Mouse (Mus musculus): ENCODE results near the gene Nbeal2. TPM values are rescaled to one million over a fixed set of nuclear protein-coding genes. Genes with fewer than 3 reads are reported as not detected.
A peak's percentile ranks its signal among the peaks of the same experiment; 100 is the strongest.

Nbeal2 gene
- total and polyA plus RNA-seq, 2 experiments from 2014 or later = 4.0 to 11.5 TPM

DNA sequence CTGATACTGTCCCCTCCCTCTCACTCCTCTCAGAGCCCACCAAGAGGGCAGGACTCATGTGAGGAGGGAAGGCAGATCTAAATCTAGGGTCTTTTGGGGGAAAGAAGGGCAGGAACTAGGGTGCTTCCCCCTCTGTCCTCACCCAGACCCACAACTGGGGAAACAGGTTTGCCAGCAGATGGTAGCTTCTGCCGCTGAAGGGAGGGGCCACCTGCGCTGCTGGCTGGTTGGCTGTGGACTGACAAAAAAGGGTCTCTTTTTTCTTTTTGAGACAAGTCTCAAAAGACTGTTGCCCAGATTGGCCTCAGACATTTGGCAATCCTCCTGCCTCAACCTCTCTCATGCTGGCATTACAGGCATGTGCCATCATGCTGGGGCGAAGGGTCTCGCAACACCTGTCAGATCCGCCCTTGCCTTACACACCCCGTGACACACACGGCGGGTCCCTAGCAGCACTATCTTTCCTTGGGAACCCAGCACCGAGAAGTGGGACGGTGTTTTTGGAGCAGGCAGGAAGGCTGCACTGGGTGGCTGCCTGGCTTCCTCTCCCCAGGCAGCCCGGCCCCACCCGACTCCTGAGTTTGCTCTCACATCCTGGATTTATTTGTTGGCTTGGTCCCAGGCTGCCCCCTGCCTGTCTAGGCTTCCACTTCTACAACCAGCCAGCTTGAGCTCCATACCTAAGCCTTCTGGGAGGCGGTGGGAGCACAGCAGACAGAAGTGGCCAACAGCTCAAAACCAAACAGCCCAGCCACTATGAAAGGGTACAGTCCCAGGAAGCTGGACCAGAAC, 1.8 kb downstream of the Nbeal2 start:
- TF ChIP-seq CTCF (IDR thresholded peaks at IDR 0.05) = peak; percentile 47
- 0 out of 2 replicates have a peak overlapping the region, but pooled peaks have one; percentile 33 for H3K9ac ChIP-seq (replicated peaks; ENCODE audit: low read length, poor library complexity, severe bottlenecking)
- no peaks in the 10 kb centered on the region for H3K36me3 ChIP-seq (ENCODE audit: insufficient read depth, low read length)
- H3K4me2 ChIP-seq (ENCODE audit: low read depth, low read length, poor library complexity, severe bottlenecking) = peak overlapping the region; percentile 89
- no peaks in the 10 kb centered on the region for H3K27me3 ChIP-seq (ENCODE audit: insufficient read depth, low read length)
- 42% methylated on average over 13 of the region's 13 CpGs for WGBS
- DNase-seq (ENCODE audit: low spot score) = no peak
- peaks cover 20% of the 10 kb centered on the region for H3K4me1 ChIP-seq (ENCODE audit: insufficient read depth, low read length)
- no peak overlapping the region; the same call in 1 of the 2 replicates for H3K4me3 ChIP-seq (ENCODE audit: low read depth, low read length)
- H3K27ac ChIP-seq (ENCODE audit: low read depth, low read length) = no peak overlapping the region
- no peaks in the 10 kb centered on the region for H3K9me3 ChIP-seq (ENCODE audit: low read length)
- no peak for ATAC-seq (ENCODE audit: low FRiP score)

DNA sequence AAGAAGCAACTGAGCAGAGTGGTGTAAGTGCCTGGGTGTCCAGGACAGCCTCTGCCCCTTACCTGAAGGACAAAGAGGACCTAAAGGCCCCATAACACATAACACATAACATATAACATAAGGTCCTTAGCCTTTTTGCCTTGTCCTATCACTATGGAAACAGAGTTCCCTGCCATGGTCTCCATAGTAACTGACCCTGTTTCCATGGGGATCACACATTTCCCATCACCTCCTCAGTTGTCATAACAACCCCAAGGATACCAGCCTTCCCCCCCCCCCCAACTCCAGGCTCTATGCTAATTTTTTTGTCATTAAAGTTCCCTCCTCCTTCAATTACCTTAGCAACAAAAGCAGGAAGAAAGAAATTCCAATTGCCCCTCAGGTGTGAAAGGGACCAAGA, 4.2 kb downstream of the Nbeal2 start:
- no peak for TF ChIP-seq CTCF (IDR thresholded peaks at IDR 0.05)
- peak; percentile 73 for ATAC-seq (ENCODE audit: low FRiP score)
- H3K9ac ChIP-seq (replicated peaks; ENCODE audit: low read length, poor library complexity, severe bottlenecking) = no peak overlapping the region
- no peaks in the 10 kb centered on the region for H3K9me3 ChIP-seq (ENCODE audit: low read length)
- no peaks in the 10 kb centered on the region for H3K36me3 ChIP-seq (ENCODE audit: insufficient read depth, low read length)
- peak; percentile 70 for DNase-seq (ENCODE audit: low spot score)
- H3K27ac ChIP-seq (ENCODE audit: low read depth, low read length) = peak overlapping the region; percentile 64
- H3K4me1 ChIP-seq (ENCODE audit: insufficient read depth, low read length) = peaks cover 16% of the 10 kb centered on the region
- H3K27me3 ChIP-seq (ENCODE audit: insufficient read depth, low read length) = no peaks in the 10 kb centered on the region
- H3K4me2 ChIP-seq (ENCODE audit: low read depth, low read length, poor library complexity, severe bottlenecking) = 0 out of 2 replicates have a peak overlapping the region, but pooled peaks have one; percentile 18
- H3K4me3 ChIP-seq (ENCODE audit: low read depth, low read length) = no peak overlapping the region

DNA sequence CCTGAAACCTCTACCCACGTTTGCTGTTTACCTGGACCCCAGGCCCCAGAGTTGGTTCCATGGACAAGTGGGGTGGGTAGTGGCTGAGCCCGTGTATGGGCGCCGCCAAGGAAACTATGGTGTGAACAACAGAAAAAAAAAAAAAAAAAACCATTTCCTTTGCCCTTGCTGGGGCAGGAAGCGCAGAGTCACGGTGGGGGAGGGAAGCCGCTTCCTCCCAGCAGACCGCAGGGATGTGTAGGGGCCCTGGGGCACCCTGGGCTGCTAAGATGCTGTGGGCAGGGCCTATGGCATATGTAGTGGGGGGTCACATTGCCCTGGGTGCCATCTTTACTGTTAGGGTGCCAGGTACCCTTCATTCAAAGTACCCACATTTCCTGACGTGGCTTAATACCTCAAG, 8.7 kb downstream of the Nbeal2 start:
- Histone ChIP-seq H3K9me3 (ENCODE audit: low read length) (no peaks in the 10 kb centered on the region), H3K27me3 (ENCODE audit: insufficient read depth, low read length) (no peaks in the 10 kb centered on the region), H3K27ac (ENCODE audit: low read depth, low read length) (no peak overlapping the region), H3K36me3 (ENCODE audit: insufficient read depth, low read length) (no peaks in the 10 kb centered on the region), H3K4me3 (ENCODE audit: low read depth, low read length) (no peak overlapping the region), H3K9ac (replicated peaks; ENCODE audit: low read length, poor library complexity, severe bottlenecking) (no peak overlapping the region), H3K4me2 (ENCODE audit: low read depth, low read length, poor library complexity, severe bottlenecking) (no peak overlapping the region), H3K4me1 (ENCODE audit: insufficient read depth, low read length) (peaks cover 6% of the 10 kb centered on the region)
- WGBS = 86% methylated on average over 9 of the region's 9 CpGs
- no peak for TF ChIP-seq CTCF (IDR thresholded peaks at IDR 0.05)
- no peak for DNase-seq (ENCODE audit: low spot score)
- no peak for ATAC-seq (ENCODE audit: low FRiP score)

DNA sequence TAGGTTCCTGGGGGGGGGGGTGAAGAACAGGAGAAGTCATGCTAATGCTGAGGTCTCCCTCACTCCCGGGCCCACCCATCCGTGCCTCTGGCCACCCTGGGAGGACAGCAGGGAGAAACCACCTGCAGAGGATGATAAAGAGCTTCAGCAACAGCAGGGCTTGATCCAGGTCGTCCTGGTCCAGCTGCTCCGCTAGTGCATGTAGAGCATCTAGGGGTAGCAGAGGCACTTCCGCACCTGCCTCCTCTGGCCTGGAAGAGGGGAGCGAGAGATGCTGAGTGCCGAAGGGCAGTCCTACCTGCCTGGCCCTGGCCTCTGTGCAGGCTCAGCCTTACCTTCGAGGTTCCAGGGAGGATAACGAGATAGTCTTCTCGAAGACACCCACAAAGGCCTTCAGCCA, 9.7 kb downstream of the Nbeal2 start:
- Histone ChIP-seq H3K27ac (ENCODE audit: low read depth, low read length) (no peak overlapping the region), H3K4me1 (ENCODE audit: insufficient read depth, low read length) (peaks cover 2% of the 10 kb centered on the region), H3K9ac (replicated peaks; ENCODE audit: low read length, poor library complexity, severe bottlenecking) (no peak overlapping the region), H3K36me3 (ENCODE audit: insufficient read depth, low read length) (no peaks in the 10 kb centered on the region), H3K4me2 (ENCODE audit: low read depth, low read length, poor library complexity, severe bottlenecking) (no peak overlapping the region), H3K9me3 (ENCODE audit: low read length) (no peaks in the 10 kb centered on the region), H3K4me3 (ENCODE audit: low read depth, low read length) (no peak overlapping the region), H3K27me3 (ENCODE audit: insufficient read depth, low read length) (no peaks in the 10 kb centered on the region)
- DNase-seq (ENCODE audit: low spot score) (no peak), ATAC-seq (ENCODE audit: low FRiP score) (no peak)
- WGBS = 85% methylated on average over 10 of the region's 10 CpGs
- no peak for TF ChIP-seq CTCF (IDR thresholded peaks at IDR 0.05)

DNA sequence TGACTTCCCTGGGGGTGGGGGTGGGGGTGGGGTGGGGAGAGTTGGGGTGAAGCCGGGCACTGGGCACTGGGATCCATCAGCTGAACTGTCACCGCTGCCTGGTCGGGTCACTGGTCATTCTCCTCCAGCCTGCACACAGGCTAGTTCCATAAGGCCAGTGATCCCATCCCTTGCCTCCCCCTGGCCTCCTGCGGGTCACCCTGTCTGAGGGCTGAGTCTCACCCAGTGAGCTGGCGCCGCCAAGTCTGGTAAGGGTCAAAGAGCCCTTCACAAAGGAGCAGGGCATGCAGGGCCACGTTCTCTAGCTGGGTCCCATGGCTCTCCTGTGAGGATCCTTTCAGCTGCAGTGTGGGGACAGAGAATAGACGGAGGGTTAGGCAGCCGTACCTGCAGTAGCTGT, 10.2 kb downstream of the Nbeal2 start:
- DNase-seq (ENCODE audit: low spot score) = no peak
- ATAC-seq (ENCODE audit: low FRiP score) = no peak
- H3K4me3 ChIP-seq (ENCODE audit: low read depth, low read length) = no peak overlapping the region

DNA sequence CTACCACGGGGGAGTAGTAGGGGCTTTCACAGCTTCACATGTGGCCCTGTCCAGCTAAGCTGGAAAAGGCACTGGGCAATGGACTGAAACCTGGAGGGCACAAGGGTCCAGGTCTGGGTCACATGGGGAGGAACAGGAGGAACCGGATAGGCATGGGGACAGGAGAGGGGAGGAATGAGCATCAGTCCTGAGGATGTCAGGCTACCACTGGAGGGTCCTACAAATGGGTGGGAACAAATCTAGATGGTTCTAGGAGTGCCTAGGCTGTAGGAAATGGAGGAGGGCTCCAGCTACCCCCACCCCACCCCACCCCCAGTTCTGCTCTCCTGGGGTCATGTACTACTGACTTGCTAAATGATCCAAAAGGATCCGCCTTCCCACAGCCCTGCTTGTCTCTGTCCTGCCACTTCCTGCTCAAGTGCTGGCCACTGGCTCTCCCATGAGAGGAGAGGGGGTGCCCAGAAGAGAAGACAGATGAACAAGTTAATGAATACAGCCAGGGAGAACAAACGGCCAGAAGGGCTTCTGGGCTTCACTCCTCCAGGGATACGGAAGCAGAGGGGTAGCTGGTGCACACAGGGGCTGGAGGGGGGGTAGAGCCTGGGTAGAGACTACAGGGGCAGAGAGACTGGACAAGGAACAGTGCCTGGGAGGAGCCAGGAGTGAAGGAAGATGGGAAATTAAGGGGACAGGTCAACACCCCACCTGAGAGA, 11.0 kb downstream of the Nbeal2 start:
- H3K4me1 ChIP-seq (ENCODE audit: insufficient read depth, low read length) = no peaks in the 10 kb centered on the region
- DNase-seq (ENCODE audit: low spot score) (no peak), ATAC-seq (ENCODE audit: low FRiP score) (no peak)
- no peak overlapping the region for H3K27ac ChIP-seq (ENCODE audit: low read depth, low read length)
- no peaks in the 10 kb centered on the region for H3K9me3 ChIP-seq (ENCODE audit: low read length)
- no peak overlapping the region for H3K9ac ChIP-seq (replicated peaks; ENCODE audit: low read length, poor library complexity, severe bottlenecking)
- H3K36me3 ChIP-seq (ENCODE audit: insufficient read depth, low read length) = peaks cover 13% of the 10 kb centered on the region
- H3K27me3 ChIP-seq (ENCODE audit: insufficient read depth, low read length) = no peaks in the 10 kb centered on the region
- WGBS = 53% methylated on average over 5 of the region's 5 CpGs
- H3K4me3 ChIP-seq (ENCODE audit: low read depth, low read length) = no peak overlapping the region
- H3K4me2 ChIP-seq (ENCODE audit: low read depth, low read length, poor library complexity, severe bottlenecking) = no peak overlapping the region
- TF ChIP-seq CTCF (IDR thresholded peaks at IDR 0.05) = no peak

More for the DNA sequence above, 10.2 kb downstream of the Nbeal2 start:
- peaks cover 4% of the 10 kb centered on the region for H3K36me3 ChIP-seq (ENCODE audit: insufficient read depth, low read length)
- no peak overlapping the region for H3K27ac ChIP-seq (ENCODE audit: low read depth, low read length)
- H3K9me3 ChIP-seq (ENCODE audit: low read length) = no peaks in the 10 kb centered on the region
- H3K9ac ChIP-seq (replicated peaks; ENCODE audit: low read length, poor library complexity, severe bottlenecking) = no peak overlapping the region
- WGBS = 75% methylated on average over 9 of the region's 9 CpGs
- H3K4me2 ChIP-seq (ENCODE audit: low read depth, low read length, poor library complexity, severe bottlenecking) = no peak overlapping the region
- no peaks in the 10 kb centered on the region for H3K27me3 ChIP-seq (ENCODE audit: insufficient read depth, low read length)
- H3K4me1 ChIP-seq (ENCODE audit: insufficient read depth, low read length) = no peaks in the 10 kb centered on the region
- no peak for TF ChIP-seq CTCF (IDR thresholded peaks at IDR 0.05)
